Mouse (Mus musculus) layer of hippocampus, adult 18-20 months (tissue): ENCODE data around the gene Hoxc12. TPM values are rescaled to one million over a fixed set of nuclear protein-coding genes. Genes with fewer than 3 reads are reported as not detected.

ENCODE experiments used
- DNase-seq, 2 experiments: peaks; one replicate each; pipeline ENCODE4 v3.0.0; 2022; ENCODE audit warnings: low spot score in 2 of 2
- long read RNA-seq: library from polyadenylated mRNA; stranded (forward); transcript quantifications from one replicate; pipeline ENCODE4 v2.0.0, GENCODE M21; 2021
- total RNA-seq, 2 experiments: library from RNA; stranded (reverse); gene quantifications; 2 replicates each; pipeline ENCODE4 v1.2.3; 2021

The Hoxc12 gene
- not detected for total RNA-seq
- long read RNA-seq, result 0 reads

GRCm38 (mm10) chr15:102936279-102936972 lies at the start of gene Hoxc12:
Gene Hoxc12, plus strand, starts transcription at chr15:102936757.
- no peak for DNase-seq

- no peak for DNase-seq
These were observed 41.4 kb upstream of the Hoxc12 start for GRCm38 (mm10) chr15:102895115-102895514.

- no peak for DNase-seq
These were observed 31.6 kb upstream of the Hoxc12 start for GRCm38 (mm10) chr15:102904946-102905345.

GRCm38 (mm10) chr15:102909536-102909935 lies 27.0 kb upstream of the Hoxc12 start:
- DNase-seq, result no peak

GRCm38 (mm10) chr15:102910038-102910437 lies 26.5 kb upstream of the Hoxc12 start:
- DNase-seq, result no peak

GRCm38 (mm10) chr15:102910496-102911095 lies 26.0 kb upstream of the Hoxc12 start:
- DNase-seq, result no peak

- DNase-seq, result no peak
These were observed 23.4 kb upstream of the Hoxc12 start for GRCm38 (mm10) chr15:102913038-102913585.

- DNase-seq, result no peak
These were observed 18.5 kb upstream of the Hoxc12 start for GRCm38 (mm10) chr15:102917972-102918572.

- no peak for DNase-seq
These were observed 17.8 kb upstream of the Hoxc12 start for GRCm38 (mm10) chr15:102918611-102919265.

- DNase-seq, result no peak
These were observed 17.0 kb upstream of the Hoxc12 start for GRCm38 (mm10) chr15:102919336-102920180.

GRCm38 (mm10) chr15:102920619-102921018 lies 15.9 kb upstream of the Hoxc12 start:
- DNase-seq, result no peak

- no peak for DNase-seq
These were observed 15.2 kb upstream of the Hoxc12 start, which contains the start of gene Hoxc13 for GRCm38 (mm10) chr15:102921053-102922011. Gene Hoxc13, plus strand, starts transcription at chr15:102921103.

GRCm38 (mm10) chr15:102922012-102922362 lies 14.6 kb upstream of the Hoxc12 start:
- no peak for DNase-seq

GRCm38 (mm10) chr15:102922636-102923500 lies 13.7 kb upstream of the Hoxc12 start:
- no peak for DNase-seq

GRCm38 (mm10) chr15:102927032-102927645 lies 9.4 kb upstream of the Hoxc12 start:
- DNase-seq, result no peak

GRCm38 (mm10) chr15:102931706-102932358 lies 4.7 kb upstream of the Hoxc12 start:
- DNase-seq, result no peak

- DNase-seq, result no peak
These were observed 2.1 kb upstream of the Hoxc12 start for GRCm38 (mm10) chr15:102934438-102934837.

GRCm38 (mm10) chr15:102934897-102935296 lies 1.7 kb upstream of the Hoxc12 start:
- DNase-seq, result no peak
